Comparison of ENCODE assay signal across 9 mouse cellular contexts in genomic region chr2:72871836-72872235, GRCm38 (mm10).
DNase-seq lines count a peak whose midpoint lies in the region; ATAC-seq lines count a peak whose summit lies in the region.
"Had no signal": no experiment of that assay in that cellular context is flagged by ENCODE, and none has a peak within 500 bp of the region (broad histone marks: within the 10 kb centered on the region; RNA-seq: fewer than 3 reads in every experiment).

No protein-coding gene starts in this region.

- H3K36me3 ChIP-seq in kidney, embryonic 16.5 days (ENCODE audit: insufficient read depth, low read length), result no peaks in the 10 kb centered on the region
- no peaks in the 10 kb centered on the region for H3K36me3 ChIP-seq in midbrain, embryonic 16.5 days (ENCODE audit: control insufficient read depth, insufficient read depth, low read length)
- H3K36me3 ChIP-seq: G1E had no signal

- H3K27me3 ChIP-seq in kidney, embryonic 16.5 days (ENCODE audit: insufficient read depth, low read length), result no peaks in the 10 kb centered on the region
- no peaks in the 10 kb centered on the region for H3K27me3 ChIP-seq in midbrain, embryonic 16.5 days (ENCODE audit: control insufficient read depth, insufficient read depth, low read depth, low read length)

- no peak overlapping the region for H3K4me2 ChIP-seq in kidney, embryonic 16.5 days (replicated peaks; ENCODE audit: low read depth, low read length)
- H3K4me2 ChIP-seq in midbrain, embryonic 16.5 days (ENCODE audit: low read length), result no peak overlapping the region

- no peaks in the 10 kb centered on the region for H3K4me1 ChIP-seq in kidney, embryonic 16.5 days (ENCODE audit: insufficient read depth, low read length)
- H3K4me1 ChIP-seq in midbrain, embryonic 16.5 days (ENCODE audit: control insufficient read depth, insufficient read depth, low read length), result no peaks in the 10 kb centered on the region

- WGBS in kidney, embryonic 16.5 days, result 87% methylated on average over 5 of the region's 5 CpGs
- 88% methylated on average over 5 of the region's 5 CpGs for WGBS in midbrain, embryonic 16.5 days

- no peak overlapping the region for H3K27ac ChIP-seq in kidney, embryonic 16.5 days (ENCODE audit: low read length)
- H3K27ac ChIP-seq in midbrain, embryonic 16.5 days (ENCODE audit: low read length), result no peak overlapping the region

- peak; percentile 27 to 33 for DNase-seq in kidney, adult 8-10 months
- peak; percentile 63 for DNase-seq in adrenal gland, postnatal 25 days
- DNase-seq in heart, adult 8-10 months (ENCODE audit: low spot score), result peak; percentile 70
- DNase-seq in left cerebral cortex, postnatal 4 days, result peak; percentile 44
- no peak for DNase-seq in embryo, embryonic 9.5 days (ENCODE audit: extremely low spot score)

- H3K9ac ChIP-seq in kidney, embryonic 16.5 days (replicated peaks; ENCODE audit: low read length), result no peak overlapping the region
- no peak overlapping the region for H3K9ac ChIP-seq in midbrain, embryonic 16.5 days (ENCODE audit: low read depth, low read length)

- H3K9me3 ChIP-seq in kidney, embryonic 16.5 days (ENCODE audit: low read length), result no peaks in the 10 kb centered on the region
- H3K9me3 ChIP-seq in midbrain, embryonic 16.5 days (replicated peaks; ENCODE audit: control insufficient read depth, low read length, poor library complexity, severe bottlenecking), result no peaks in the 10 kb centered on the region

- intact Hi-C loops in left cerebral cortex, postnatal 4 days (cut with DNase I), result no loop called here

- H3K4me3 ChIP-seq in kidney, embryonic 16.5 days (ENCODE audit: low read length), result no peak overlapping the region
- H3K4me3 ChIP-seq in midbrain, embryonic 16.5 days (ENCODE audit: low read depth, low read length), result no peak overlapping the region

- no peak for ATAC-seq in kidney, embryonic 16.5 days (ENCODE audit: low FRiP score, low TSS enrichment)
- ATAC-seq in midbrain, embryonic 16.5 days, result no peak
- no peak for ATAC-seq in granulocyte monocyte progenitor cell, adult 5-6 weeks (replicated peaks; ENCODE audit: poor library complexity, severe bottlenecking)
